Mouse (Mus musculus): ENCODE results near the gene Hs3st4. TPM values are rescaled to one million over a fixed set of nuclear protein-coding genes. Genes with fewer than 3 reads are reported as not detected.

Hs3st4 gene
- polyA plus RNA-seq, 1 experiment from 2014 or later, result 0.06 TPM

DNA sequence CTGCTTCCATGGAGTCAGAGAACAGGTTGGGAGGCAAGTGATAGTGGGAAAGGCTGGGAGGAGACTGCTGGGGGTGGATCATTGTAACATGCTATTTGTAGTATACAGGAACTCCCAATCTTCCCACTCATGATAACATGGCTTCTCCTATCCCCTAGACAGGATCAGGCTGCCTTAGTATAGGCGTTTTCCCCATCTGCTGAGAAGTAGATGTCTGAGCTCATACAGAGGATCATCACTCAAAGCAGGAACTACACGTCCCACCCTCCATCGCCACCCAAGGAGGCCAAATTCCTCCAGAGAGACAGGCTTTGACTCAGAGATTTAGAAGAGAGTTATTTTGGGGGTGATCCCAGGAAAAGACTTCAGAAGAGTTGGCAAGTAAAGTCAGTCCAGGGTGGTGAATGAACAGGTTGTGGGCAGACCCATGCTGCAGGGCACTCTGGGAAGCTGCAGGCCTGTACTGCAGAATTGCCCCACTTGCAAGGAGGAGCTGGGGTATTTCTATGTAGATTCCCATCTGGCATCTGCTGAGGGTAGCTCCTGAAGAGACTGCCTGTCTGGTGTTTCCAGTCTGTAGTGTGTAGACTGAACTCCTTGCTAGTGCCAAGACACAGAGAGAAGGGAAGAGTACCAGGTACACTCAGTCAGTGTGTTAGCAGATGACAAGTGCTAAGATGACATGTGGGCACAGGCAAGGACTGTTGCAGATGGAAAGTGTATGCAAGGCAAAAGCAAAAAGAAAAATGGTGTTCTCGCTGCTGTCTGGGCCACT lies 255.4 kb downstream of the Hs3st4 start:
- ATAC-seq (ENCODE audit: low FRiP score, low TSS enrichment) (no peak), DNase-seq (ENCODE audit: low spot score) (no peak)
- 56% methylated on average over 4 of the region's 4 CpGs for WGBS
- Histone ChIP-seq H3K9ac (ENCODE audit: low read length) (no peak overlapping the region), H3K4me2 (replicated peaks; ENCODE audit: low read depth) (no peak overlapping the region), H3K27ac (replicated peaks) (no peak overlapping the region), H3K36me3 (ENCODE audit: control insufficient read depth, insufficient read depth, low read length) (no peaks in the 10 kb centered on the region), H3K4me1 (replicated peaks; ENCODE audit: control insufficient read depth, insufficient read depth) (no peaks in the 10 kb centered on the region), H3K9me3 (ENCODE audit: control insufficient read depth, low read length) (no peaks in the 10 kb centered on the region), H3K27me3 (ENCODE audit: control insufficient read depth, insufficient read depth, low read length) (no peaks in the 10 kb centered on the region), H3K4me3 (ENCODE audit: low read depth, low read length) (no peak overlapping the region)
- TF ChIP-seq EP300 (optimal IDR thresholded peaks at IDR 0.05) (no peak), CTCF (IDR thresholded peaks at IDR 0.05; ENCODE audit: low read depth) (no peak)

DNA sequence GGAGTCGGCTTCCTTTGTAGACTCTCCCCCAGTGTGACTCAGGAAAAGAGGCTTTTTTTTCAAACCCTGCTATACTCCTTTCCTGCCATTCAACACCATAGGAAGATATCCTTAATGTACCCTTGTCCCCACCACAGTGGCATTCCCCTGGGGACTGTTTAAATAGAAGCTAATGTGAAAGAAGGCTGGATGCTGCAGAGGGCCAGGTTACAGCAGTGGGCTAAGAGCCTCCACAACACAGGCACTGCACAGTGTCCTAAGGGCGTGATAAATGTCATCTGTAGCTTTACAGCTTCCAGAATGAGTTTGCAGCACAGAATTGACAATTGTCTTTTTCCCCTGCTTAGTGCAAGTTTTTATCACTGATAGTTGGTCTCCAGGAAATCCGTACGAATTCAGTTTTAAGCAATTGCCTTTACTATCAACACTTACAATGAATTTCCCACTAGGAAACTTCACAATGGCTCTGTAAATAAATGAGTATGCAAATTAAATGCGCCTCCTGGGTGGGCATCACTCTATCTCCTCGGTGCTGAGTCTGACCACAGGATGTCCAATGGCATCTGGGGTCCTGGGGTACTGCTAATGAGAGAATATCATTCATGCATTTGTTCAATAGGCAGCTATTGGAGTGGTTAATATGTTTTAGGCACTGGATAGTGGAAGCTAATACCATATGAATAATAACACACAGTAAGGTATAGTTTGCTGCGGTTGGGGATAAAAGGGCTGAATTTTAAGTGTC lies 257.4 kb downstream of the Hs3st4 start:
- WGBS, result 53% methylated on average over 7 of the region's 7 CpGs
- H3K4me3 ChIP-seq (ENCODE audit: low read depth, low read length), result no peak overlapping the region
- no peak for ATAC-seq (ENCODE audit: low FRiP score, low TSS enrichment)
- H3K27ac ChIP-seq (replicated peaks), result no peak overlapping the region
- H3K9me3 ChIP-seq (ENCODE audit: control insufficient read depth, low read length), result no peaks in the 10 kb centered on the region
- H3K36me3 ChIP-seq (ENCODE audit: control insufficient read depth, insufficient read depth, low read length), result no peaks in the 10 kb centered on the region
- H3K9ac ChIP-seq (ENCODE audit: low read length), result no peak overlapping the region
- TF ChIP-seq CTCF (IDR thresholded peaks at IDR 0.05; ENCODE audit: low read depth) (no peak), EP300 (optimal IDR thresholded peaks at IDR 0.05) (no peak)
- no peaks in the 10 kb centered on the region for H3K4me1 ChIP-seq (replicated peaks; ENCODE audit: control insufficient read depth, insufficient read depth)
- no peak for DNase-seq (ENCODE audit: low spot score)
- H3K4me2 ChIP-seq (replicated peaks; ENCODE audit: low read depth), result no peak overlapping the region
- no peaks in the 10 kb centered on the region for H3K27me3 ChIP-seq (ENCODE audit: control insufficient read depth, insufficient read depth, low read length)

DNA sequence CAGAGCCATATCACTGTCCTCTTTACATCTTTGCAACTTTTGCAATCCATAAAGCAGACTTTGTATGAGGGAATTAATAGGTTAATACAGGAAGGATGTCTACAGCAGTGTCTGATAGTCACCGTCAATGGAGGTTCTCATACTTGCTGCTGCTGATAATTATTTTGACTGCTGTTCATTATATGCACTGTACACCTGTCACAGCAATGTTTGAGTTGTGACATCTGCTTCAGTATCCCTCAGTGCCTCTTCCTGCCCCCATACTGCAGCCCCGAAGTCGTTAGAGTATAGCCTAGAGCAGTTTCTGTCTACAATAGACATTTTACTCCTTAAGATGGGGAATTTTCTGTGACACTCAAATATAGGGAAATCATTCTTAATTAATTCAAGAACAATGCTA lies 267.2 kb downstream of the Hs3st4 start:
- TF ChIP-seq EP300 (optimal IDR thresholded peaks at IDR 0.05) (no peak), CTCF (IDR thresholded peaks at IDR 0.05; ENCODE audit: low read depth) (no peak)
- no peak overlapping the region for H3K9ac ChIP-seq (ENCODE audit: low read length)
- no peaks in the 10 kb centered on the region for H3K27me3 ChIP-seq (ENCODE audit: control insufficient read depth, insufficient read depth, low read length)
- no peak overlapping the region for H3K4me2 ChIP-seq (replicated peaks; ENCODE audit: low read depth)
- ATAC-seq (ENCODE audit: low FRiP score, low TSS enrichment) (no peak), DNase-seq (ENCODE audit: low spot score) (no peak)
- H3K4me1 ChIP-seq (replicated peaks; ENCODE audit: control insufficient read depth, insufficient read depth), result no peaks in the 10 kb centered on the region
- no peaks in the 10 kb centered on the region for H3K36me3 ChIP-seq (ENCODE audit: control insufficient read depth, insufficient read depth, low read length)
- H3K27ac ChIP-seq (replicated peaks), result no peak overlapping the region
- 57% methylated on average over 3 of the region's 3 CpGs for WGBS
- H3K9me3 ChIP-seq (ENCODE audit: control insufficient read depth, low read length), result no peaks in the 10 kb centered on the region
- H3K4me3 ChIP-seq (ENCODE audit: low read depth, low read length), result no peak overlapping the region

DNA sequence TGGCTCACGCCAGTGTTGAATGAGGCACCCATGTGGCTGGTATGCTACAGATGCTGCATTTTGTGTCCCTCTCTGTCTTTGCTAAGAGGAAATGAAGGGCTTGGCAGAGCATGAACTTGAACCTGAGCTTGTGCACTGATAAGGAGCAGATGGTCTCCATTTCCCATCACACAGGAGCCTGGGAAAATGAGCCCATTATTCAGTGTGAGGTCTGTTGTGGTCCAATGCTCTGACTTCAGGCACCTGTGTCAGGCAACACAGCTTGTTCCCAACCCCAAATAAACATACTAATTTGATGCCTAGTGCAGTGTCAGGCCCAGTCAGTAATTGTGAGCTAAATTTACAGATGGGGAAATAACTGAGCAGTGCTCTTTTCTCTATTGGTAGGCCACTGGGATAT lies 267.9 kb downstream of the Hs3st4 start:
- Histone ChIP-seq H3K4me2 (replicated peaks; ENCODE audit: low read depth) (no peak overlapping the region), H3K4me3 (ENCODE audit: low read depth, low read length) (no peak overlapping the region), H3K36me3 (ENCODE audit: control insufficient read depth, insufficient read depth, low read length) (no peaks in the 10 kb centered on the region), H3K4me1 (replicated peaks; ENCODE audit: control insufficient read depth, insufficient read depth) (no peaks in the 10 kb centered on the region), H3K27me3 (ENCODE audit: control insufficient read depth, insufficient read depth, low read length) (no peaks in the 10 kb centered on the region), H3K9me3 (ENCODE audit: control insufficient read depth, low read length) (no peaks in the 10 kb centered on the region), H3K27ac (replicated peaks) (no peak overlapping the region), H3K9ac (ENCODE audit: low read length) (no peak overlapping the region)
- WGBS, result 82% methylated on average over 1 of the region's 1 CpGs
- ATAC-seq (ENCODE audit: low FRiP score, low TSS enrichment) (no peak), DNase-seq (ENCODE audit: low spot score) (no peak)
- TF ChIP-seq EP300 (optimal IDR thresholded peaks at IDR 0.05) (no peak), CTCF (IDR thresholded peaks at IDR 0.05; ENCODE audit: low read depth) (no peak)

DNA sequence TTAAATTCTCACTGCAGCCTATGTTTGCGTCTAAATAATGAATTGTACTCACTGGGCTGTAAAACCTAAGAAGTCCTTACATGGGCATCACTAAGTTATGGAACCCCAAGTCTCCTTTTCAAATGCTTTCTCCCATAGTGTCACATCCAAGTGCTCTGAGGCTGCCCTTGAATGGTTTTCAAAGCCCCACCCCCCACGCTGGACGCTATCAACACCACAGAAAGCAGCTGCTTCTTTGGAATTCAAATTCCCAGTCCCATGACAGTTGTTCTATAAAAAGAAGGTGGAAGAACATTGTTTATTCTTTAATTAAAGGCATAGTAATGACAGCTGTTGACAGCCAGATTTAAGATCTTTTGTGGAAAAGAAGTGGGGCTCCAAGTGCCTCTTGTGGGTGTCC lies 275.8 kb downstream of the Hs3st4 start:
- Histone ChIP-seq H3K4me3 (ENCODE audit: low read depth, low read length) (no peak overlapping the region), H3K27ac (replicated peaks) (no peak overlapping the region), H3K9ac (ENCODE audit: low read length) (no peak overlapping the region), H3K4me2 (replicated peaks; ENCODE audit: low read depth) (no peak overlapping the region), H3K9me3 (ENCODE audit: control insufficient read depth, low read length) (no peaks in the 10 kb centered on the region), H3K27me3 (ENCODE audit: control insufficient read depth, insufficient read depth, low read length) (no peaks in the 10 kb centered on the region), H3K4me1 (replicated peaks; ENCODE audit: control insufficient read depth, insufficient read depth) (no peaks in the 10 kb centered on the region), H3K36me3 (ENCODE audit: control insufficient read depth, insufficient read depth, low read length) (no peaks in the 10 kb centered on the region)
- DNase-seq (ENCODE audit: low spot score) (no peak), ATAC-seq (ENCODE audit: low FRiP score, low TSS enrichment) (no peak)
- no peak for TF ChIP-seq CTCF (IDR thresholded peaks at IDR 0.05; ENCODE audit: low read depth)
- no peak for TF ChIP-seq EP300 (optimal IDR thresholded peaks at IDR 0.05)
- WGBS, result 57% methylated on average over 3 of the region's 3 CpGs

DNA sequence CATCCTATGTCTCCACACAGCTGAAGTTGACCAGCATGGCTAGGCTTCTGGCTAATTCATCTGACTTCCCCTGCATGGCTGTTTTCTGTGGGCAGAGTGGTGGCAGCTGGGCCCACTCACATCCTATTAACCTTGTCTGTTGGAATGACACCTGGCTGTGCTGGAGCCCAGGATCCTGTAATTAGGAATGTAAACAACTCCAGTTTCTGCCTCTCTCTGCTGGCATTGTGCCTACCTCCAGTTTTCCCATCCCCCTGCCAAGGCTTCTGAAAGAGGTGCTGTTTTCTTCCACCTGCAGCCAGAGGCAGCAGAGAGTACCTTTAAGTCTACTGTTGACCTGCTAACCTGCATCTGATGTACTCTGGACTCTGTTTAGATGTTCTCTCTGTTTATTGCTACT lies 288.1 kb downstream of the Hs3st4 start:
- Histone ChIP-seq H3K4me3 (ENCODE audit: low read depth, low read length) (no peak overlapping the region), H3K4me1 (replicated peaks; ENCODE audit: control insufficient read depth, insufficient read depth) (no peaks in the 10 kb centered on the region), H3K27ac (replicated peaks) (no peak overlapping the region), H3K4me2 (replicated peaks; ENCODE audit: low read depth) (no peak overlapping the region), H3K9me3 (ENCODE audit: control insufficient read depth, low read length) (no peaks in the 10 kb centered on the region), H3K27me3 (ENCODE audit: control insufficient read depth, insufficient read depth, low read length) (no peaks in the 10 kb centered on the region), H3K36me3 (ENCODE audit: control insufficient read depth, insufficient read depth, low read length) (no peaks in the 10 kb centered on the region), H3K9ac (ENCODE audit: low read length) (no peak overlapping the region)
- ATAC-seq (ENCODE audit: low FRiP score, low TSS enrichment) (no peak), DNase-seq (ENCODE audit: low spot score) (peak; percentile 13)
- no peak for TF ChIP-seq EP300 (optimal IDR thresholded peaks at IDR 0.05)
- TF ChIP-seq CTCF (IDR thresholded peaks at IDR 0.05; ENCODE audit: low read depth), result peak; percentile 36
